Mouse (Mus musculus): ENCODE measurements at regions not wholly inside any gene's neighbourhood (a gene's known extent, or its start where the extent isn't known, plus 50 kb on each side); places are given as distances from the start of the nearest gene placed in this dataset.

DNA sequence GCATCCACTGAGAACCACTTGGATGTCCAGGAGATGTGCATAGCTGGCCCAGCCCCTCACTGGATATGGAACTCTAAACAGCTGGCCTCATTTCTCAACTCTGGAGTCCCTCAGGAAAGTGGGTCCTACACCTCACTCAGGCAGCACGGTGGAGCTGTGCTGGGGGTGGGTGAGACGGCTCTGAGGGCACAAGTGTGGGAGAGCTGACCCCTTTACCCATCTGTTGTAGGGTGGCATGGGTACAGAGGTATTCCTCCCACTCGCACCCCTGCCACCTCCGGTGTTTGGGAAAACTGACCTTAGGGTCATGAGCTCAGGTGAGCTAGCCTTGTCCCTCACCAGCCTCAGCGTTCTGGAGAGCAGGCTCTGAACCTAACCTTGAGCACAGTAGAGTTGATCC is 181.8 kb upstream of the Stxbp6 start:
- TF ChIP-seq POLR2A (IDR thresholded peaks at IDR 0.05; ENCODE audit: borderline replicate concordance, insufficient read depth, low read length) (no peak), CTCF (IDR thresholded peaks at IDR 0.05; ENCODE audit: borderline replicate concordance, insufficient read depth, low read depth, low read length) (no peak)
